Mouse (Mus musculus): ENCODE data around the gene Nin.

GRCm38 (mm10) chr12:70110375-70111116 is 3.0 kb downstream of the Nin start:
- TF ChIP-seq CTCF (IDR thresholded peaks at IDR 0.05; ENCODE audit: low read depth) = no peak
- TF ChIP-seq EP300 (optimal IDR thresholded peaks at IDR 0.05) = no peak
